Mouse (Mus musculus) megakaryocyte, embryonic 14.5 days (primary cell): ENCODE measurements at regions not wholly inside any gene's neighbourhood (a gene's known extent, or its start where the extent isn't known, plus 50 kb on each side); places are given as distances from the start of the nearest gene placed in this dataset.

Experiments used
- FLI1 ChIP-seq: IDR thresholded peaks from 2 replicates; pipeline ENCODE4 v1.6.1; 2012; ENCODE audit warnings: low read length, inconsistent platforms, mixed read lengths
- GATA1 ChIP-seq: IDR thresholded peaks from 3 replicates; pipeline ENCODE4 v1.6.1; 2012; ENCODE audit warnings: mixed read lengths, low read length, inconsistent platforms, borderline replicate concordance

DNA sequence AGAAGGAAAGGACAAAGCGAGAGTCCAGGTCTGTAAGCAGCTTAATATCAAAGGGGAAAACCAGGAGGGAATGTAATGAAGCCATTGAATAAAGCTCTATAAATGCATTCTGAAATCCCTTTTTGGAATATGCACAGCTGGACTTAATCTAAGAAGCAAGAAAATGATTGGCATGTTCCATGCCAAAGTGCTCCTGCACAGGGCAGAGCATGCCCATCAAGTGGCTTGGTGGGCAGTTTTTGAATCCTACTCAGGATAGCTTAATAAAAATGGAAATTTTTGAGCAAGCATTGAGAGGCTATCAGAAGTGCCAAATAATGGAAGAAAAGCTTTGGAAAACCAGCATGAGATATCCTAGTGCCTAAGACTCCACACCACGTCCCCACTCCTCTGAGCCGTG is 466.1 kb downstream of the Epm2a start:
- no peak for TF ChIP-seq GATA1
- no peak for TF ChIP-seq FLI1
